Mouse (Mus musculus): ENCODE data around the gene Clrn1.

DNA sequence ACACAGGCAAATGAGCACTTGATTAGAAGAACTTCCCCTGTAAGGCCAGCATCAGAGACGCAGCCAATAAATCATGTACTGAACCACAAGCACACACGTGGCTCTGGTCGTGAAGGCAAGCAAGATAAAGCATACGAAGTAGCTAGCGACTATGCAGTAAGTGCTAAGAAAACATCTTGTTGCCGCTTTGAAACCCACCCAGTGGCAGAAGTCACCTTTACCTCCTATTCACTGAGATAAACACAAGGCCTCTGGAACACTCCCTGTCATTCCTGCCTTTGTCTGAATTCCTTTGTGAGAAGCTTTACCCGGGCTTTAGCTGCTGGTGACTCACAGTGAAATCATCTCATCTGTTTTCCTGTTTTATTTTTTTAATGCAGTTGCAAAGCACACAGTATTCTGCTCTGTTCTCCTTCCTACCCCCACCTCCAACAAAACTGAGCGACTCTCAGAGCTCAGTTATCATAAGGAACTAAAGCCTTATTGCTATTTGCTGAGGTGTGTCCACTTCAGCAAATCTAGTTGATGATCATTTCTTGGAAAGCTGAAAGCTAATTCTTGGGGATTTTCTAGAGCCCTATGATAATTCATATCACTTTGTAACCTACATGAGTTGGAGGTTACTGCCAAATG lies 2.1 kb downstream of the Clrn1 start:
- no peak for TF ChIP-seq CTCF (IDR thresholded peaks at IDR 0.05; ENCODE audit: low read depth)
- no peak for TF ChIP-seq EP300 (IDR thresholded peaks at IDR 0.05; ENCODE audit: low read depth)

Measured in liver, embryonic 14.5 days (tissue).